Mouse (Mus musculus) thymus, adult 2 months (tissue): ENCODE measurements around the gene Cfap300.

Experiments used
- CTCF ChIP-seq: fragments of 200-500 bp; IDR thresholded peaks from 2 replicates; pipeline ENCODE4 v1.5.1; 2012; ENCODE audit warnings: mild to moderate bottlenecking, control low read depth, low read length, moderate library complexity, borderline replicate concordance; ENCODE audit not compliant: control insufficient read depth, poor library complexity, insufficient read depth; ENCODE audit errors: extremely low read depth
- POLR2A ChIP-seq: fragments of 200-500 bp; IDR thresholded peaks from 2 replicates; pipeline ENCODE4 v1.6.1; 2012; ENCODE audit warnings: mild to moderate bottlenecking, low read length, control low read depth, moderate library complexity; ENCODE audit not compliant: control insufficient read depth, poor library complexity, insufficient read depth; ENCODE audit errors: extremely low read depth

GRCm38 (mm10) chr9:7978502-7978901 is 64.1 kb downstream of the Cfap300 start:
- TF ChIP-seq POLR2A (no peak), CTCF (no peak)
